Mouse (Mus musculus) liver, embryonic 15.5 days (tissue): Measurements from ENCODE around the gene Tmed10. TPM values are rescaled to one million over a fixed set of nuclear protein-coding genes. Genes with fewer than 3 reads are reported as not detected.

Source experiments
- ATAC-seq: fragments of 200-750 bp; cut with Nextera tagmentation; 2 replicates; pipeline ENCODE4 v1.8.0; 2017; ENCODE audit warnings: moderate number of reproducible peaks, mild to moderate bottlenecking, moderate library complexity; ENCODE audit not compliant: insufficient read depth
- H3K27ac ChIP-seq: fragments of 300-500 bp; sonication (generic); replicated peaks from 2 replicates; pipeline ENCODE4 v1.5.1; 2015; ENCODE audit warnings: mild to moderate bottlenecking, inconsistent platforms
- H3K27me3 ChIP-seq: fragments of 300-500 bp; sonication (generic); 2 replicates; pipeline ENCODE4 v1.6.1; 2015; ENCODE audit warnings: mild to moderate bottlenecking, inconsistent platforms
- H3K36me3 ChIP-seq: fragments of 300-500 bp; sonication (generic); replicated peaks from 2 replicates; pipeline ENCODE4 v1.6.1; 2015; ENCODE audit warnings: moderate library complexity, mild to moderate bottlenecking, inconsistent platforms
- H3K4me1 ChIP-seq: fragments of 300-500 bp; sonication (generic); replicated peaks from 2 replicates; pipeline ENCODE4 v1.6.1; 2015; ENCODE audit warnings: inconsistent platforms
- H3K4me2 ChIP-seq: fragments of 300-500 bp; sonication (generic); 2 replicates; pipeline ENCODE4 v1.6.1; 2015; ENCODE audit warnings: moderate library complexity, mild to moderate bottlenecking, inconsistent platforms
- H3K4me3 ChIP-seq: fragments of 300-500 bp; sonication (generic); replicated peaks from 2 replicates; pipeline ENCODE4 v1.5.1; 2015; ENCODE audit warnings: mild to moderate bottlenecking, inconsistent platforms
- H3K9ac ChIP-seq: fragments of 300-500 bp; sonication (generic); 2 replicates; pipeline ENCODE4 v1.6.1; 2015; ENCODE audit warnings: moderate library complexity, mild to moderate bottlenecking, inconsistent platforms
- H3K9me3 ChIP-seq: fragments of 300-500 bp; sonication (generic); replicated peaks from 2 replicates; pipeline ENCODE4 v1.6.1; 2016; ENCODE audit warnings: inconsistent platforms
- WGBS: fragments of 180-500 bp; shearing (Covaris S2); methylation state at CpG from one replicate; pipeline ENCODE4 v1.1.7; 2015; ENCODE audit warnings: mixed read lengths; ENCODE audit not compliant: insufficient replicate concordance; 5-methylcytosine and 5-hydroxymethylcytosine counted together
- polyA plus RNA-seq: library from polyadenylated mRNA; unstranded; fragments of >200 nt; fragmentation: Nextera tagmentation; extraction: Ambion mirVana; gene quantifications from 2 replicates; pipeline ENCODE4 v1.2.1, GENCODE M21; 2015

Tmed10 gene
- polyA plus RNA-seq, 1 experiment from 2014 or later: 163 TPM

DNA sequence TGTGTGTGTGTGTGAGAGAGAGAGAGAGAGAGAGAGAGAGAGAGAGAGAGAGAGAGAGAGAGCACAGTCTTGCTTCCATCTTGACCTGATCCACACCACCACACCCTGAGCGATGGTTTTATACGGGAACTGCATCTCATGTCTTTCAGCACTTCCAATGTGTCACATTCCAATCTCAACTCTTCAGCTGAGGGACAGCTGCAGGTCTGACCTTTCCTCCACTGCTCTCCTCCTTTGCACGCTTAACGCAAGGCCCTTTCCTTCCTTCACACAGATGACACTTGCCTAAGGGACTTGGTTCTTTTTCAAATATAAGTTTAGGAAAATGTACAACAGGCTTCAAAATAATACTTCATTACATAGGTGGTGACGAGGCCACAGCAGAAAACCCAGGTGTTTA lies 18.9 kb upstream of the Tmed10 start:
- ATAC-seq: no peak
- Histone ChIP-seq H3K9me3 (no peaks in the 10 kb centered on the region), H3K9ac (no peak overlapping the region), H3K27ac (peak overlapping the region; percentile 62), H3K4me3 (no peak overlapping the region), H3K27me3 (peaks cover 9% of the 10 kb centered on the region; the same call in 1 of the 2 replicates), H3K4me2 (peak overlapping the region; percentile 18; the same call in 1 of the 2 replicates), H3K36me3 (no peaks in the 10 kb centered on the region), H3K4me1 (peaks cover 17% of the 10 kb centered on the region)
- 73% methylated on average over 5 of the region's 5 CpGs for WGBS

DNA sequence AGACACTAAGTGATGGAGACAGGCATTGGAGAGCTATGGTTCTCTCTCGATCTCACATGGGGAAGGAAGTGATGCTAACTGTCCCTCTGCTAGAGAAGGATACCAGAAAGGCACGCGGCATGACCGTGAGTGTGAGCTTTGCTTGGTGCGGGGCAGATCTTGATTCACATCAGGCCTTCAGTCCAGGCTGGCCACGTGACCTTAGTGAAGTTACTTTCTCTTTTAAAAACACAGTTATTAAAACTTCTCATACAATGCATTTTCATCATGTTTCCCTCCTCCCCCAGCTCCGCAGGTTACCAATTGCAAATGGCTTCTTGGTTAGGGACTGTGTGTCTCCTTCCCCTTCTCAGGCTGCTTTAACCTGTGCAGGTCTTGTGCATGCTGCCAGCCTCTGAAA lies 16.5 kb upstream of the Tmed10 start:
- Histone ChIP-seq H3K9ac (no peak overlapping the region), H3K4me3 (no peak overlapping the region), H3K4me2 (no peak overlapping the region), H3K27ac (no peak overlapping the region), H3K36me3 (no peaks in the 10 kb centered on the region), H3K9me3 (no peaks in the 10 kb centered on the region), H3K4me1 (peaks cover 22% of the 10 kb centered on the region), H3K27me3 (peaks cover 7% of the 10 kb centered on the region; the same call in 1 of the 2 replicates)
- ATAC-seq: no peak
- WGBS: 58% methylated on average over 7 of the region's 7 CpGs

DNA sequence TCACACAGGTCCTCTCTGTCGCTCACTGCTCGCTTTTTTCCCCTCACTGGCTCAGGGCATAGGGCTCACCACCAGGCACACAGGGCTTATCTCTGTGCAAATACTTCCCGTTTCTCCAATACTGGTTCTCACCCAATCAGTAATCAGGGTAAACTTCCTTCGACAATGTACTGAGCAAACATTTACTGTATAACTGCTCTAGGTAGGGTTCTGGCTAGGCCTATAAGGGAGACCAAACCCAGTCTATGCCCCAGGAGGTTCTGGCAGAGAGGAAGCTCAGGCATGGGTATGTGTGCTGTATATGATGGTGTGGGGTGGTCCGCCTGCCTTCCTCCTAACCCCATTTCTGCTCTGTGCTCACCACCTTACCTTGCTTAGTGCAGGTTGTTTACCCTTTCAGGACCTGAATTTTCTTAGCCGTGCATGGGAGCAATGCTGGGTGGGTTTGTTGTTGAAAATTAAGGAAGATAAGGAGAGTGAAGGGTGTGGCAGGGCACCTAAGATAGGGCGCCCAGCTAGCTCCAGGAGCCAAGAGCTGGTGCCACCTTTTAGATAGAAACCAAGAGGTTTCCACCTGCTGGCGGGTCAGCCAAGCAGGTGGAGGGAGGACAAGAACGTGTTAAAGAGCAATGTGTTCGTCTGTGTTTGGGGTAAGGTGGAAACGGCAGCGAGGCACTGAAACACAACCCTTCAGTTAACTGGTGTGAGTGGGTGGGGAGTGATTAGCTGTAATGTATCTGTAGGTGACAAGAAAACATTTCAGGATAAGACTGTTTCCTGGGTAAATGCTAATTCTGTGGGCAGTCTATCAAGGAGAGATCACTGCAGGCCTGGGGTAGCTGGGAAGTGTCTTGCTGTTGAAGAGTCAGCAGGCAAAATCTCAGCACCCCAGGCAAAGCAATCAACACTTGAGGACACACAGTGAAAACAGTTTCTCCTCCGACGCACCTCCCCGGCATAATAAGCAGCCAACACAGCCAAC lies 14.8 kb upstream of the Tmed10 start:
- H3K27ac ChIP-seq: peak overlapping the region; percentile 57
- H3K4me1 ChIP-seq: peaks cover 30% of the 10 kb centered on the region
- peak overlapping the region; percentile 57 for H3K4me2 ChIP-seq
- WGBS: 10% methylated on average over 15 of the region's 15 CpGs
- no peaks in the 10 kb centered on the region for H3K36me3 ChIP-seq
- H3K9me3 ChIP-seq: no peaks in the 10 kb centered on the region
- ATAC-seq: peak; percentile 68
- H3K27me3 ChIP-seq: peaks cover 15% of the 10 kb centered on the region
- peak overlapping the region; percentile 14; the same call in 1 of the 2 replicates for H3K4me3 ChIP-seq
- H3K9ac ChIP-seq: no peak overlapping the region; the same call in 1 of the 2 replicates

DNA sequence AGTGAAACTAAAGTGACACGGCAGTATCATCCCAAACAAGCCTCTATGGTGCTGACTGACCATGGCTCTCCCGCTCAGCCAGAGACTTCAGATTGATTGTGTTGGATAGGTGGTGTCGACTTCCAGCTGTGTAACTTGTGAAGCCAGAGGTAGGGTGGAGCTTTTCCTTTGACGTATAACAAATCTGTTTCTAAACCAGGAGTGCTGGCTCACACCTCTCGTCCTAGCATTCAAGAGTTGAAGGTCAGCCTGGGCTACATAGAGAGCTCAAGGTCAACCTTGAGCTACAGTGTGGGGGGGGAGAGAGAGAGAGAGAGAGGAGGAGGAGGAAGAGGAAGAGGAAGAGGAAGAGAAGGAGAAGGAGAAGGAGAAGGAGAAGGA lies 11.3 kb upstream of the Tmed10 start:
- H3K4me2 ChIP-seq: no peak overlapping the region
- no peak overlapping the region for H3K4me3 ChIP-seq
- H3K9me3 ChIP-seq: no peaks in the 10 kb centered on the region
- H3K27me3 ChIP-seq: peaks cover 12% of the 10 kb centered on the region; the same call in 1 of the 2 replicates
- WGBS: 43% methylated on average over 5 of the region's 5 CpGs
- no peak overlapping the region for H3K9ac ChIP-seq
- ATAC-seq: no peak
- peaks cover 43% of the 10 kb centered on the region for H3K4me1 ChIP-seq
- no peaks in the 10 kb centered on the region for H3K36me3 ChIP-seq
- no peak overlapping the region for H3K27ac ChIP-seq

DNA sequence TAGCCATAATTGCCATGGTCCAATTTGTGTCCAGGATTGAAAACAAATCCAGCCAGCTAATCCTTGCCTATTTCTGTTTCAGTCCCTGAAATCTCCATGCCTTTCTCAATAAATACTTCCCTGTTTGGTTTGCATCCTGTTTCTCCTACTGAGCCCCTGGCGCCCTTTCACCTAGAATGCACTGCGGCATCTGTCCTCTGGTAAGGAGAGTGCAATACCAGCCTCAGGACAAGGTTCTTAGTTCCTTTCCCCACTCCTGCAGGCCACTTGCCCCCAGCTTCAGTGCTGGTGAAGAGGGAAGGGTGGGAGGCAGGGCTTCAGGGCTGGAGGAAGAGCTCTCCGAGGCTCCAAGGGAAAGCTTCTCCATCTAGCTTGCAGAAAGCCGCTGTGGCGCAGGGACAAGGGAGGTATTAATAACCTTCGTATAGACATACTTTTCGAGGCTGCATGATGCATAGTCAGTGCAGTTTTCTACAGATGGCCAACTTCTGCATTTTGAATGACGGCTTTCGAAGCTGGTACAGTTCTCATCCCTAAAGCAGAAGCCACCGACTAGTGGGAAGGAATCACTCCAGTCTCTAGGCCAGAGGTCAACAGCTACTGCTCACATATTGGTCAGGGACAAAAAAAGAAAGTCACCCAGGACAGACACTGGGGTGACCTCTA lies 10.8 kb upstream of the Tmed10 start:
- peaks cover 44% of the 10 kb centered on the region for H3K4me1 ChIP-seq
- WGBS: 25% methylated on average over 10 of the region's 10 CpGs
- no peak for ATAC-seq
- H3K4me2 ChIP-seq: peak overlapping the region; percentile 28
- no peaks in the 10 kb centered on the region for H3K36me3 ChIP-seq
- H3K9ac ChIP-seq: no peak overlapping the region
- no peaks in the 10 kb centered on the region for H3K9me3 ChIP-seq
- H3K27me3 ChIP-seq: peaks cover 12% of the 10 kb centered on the region; the same call in 1 of the 2 replicates
- H3K4me3 ChIP-seq: no peak overlapping the region
- 0 out of 2 replicates have a peak overlapping the region, but pooled peaks have one; percentile 51 for H3K27ac ChIP-seq

DNA sequence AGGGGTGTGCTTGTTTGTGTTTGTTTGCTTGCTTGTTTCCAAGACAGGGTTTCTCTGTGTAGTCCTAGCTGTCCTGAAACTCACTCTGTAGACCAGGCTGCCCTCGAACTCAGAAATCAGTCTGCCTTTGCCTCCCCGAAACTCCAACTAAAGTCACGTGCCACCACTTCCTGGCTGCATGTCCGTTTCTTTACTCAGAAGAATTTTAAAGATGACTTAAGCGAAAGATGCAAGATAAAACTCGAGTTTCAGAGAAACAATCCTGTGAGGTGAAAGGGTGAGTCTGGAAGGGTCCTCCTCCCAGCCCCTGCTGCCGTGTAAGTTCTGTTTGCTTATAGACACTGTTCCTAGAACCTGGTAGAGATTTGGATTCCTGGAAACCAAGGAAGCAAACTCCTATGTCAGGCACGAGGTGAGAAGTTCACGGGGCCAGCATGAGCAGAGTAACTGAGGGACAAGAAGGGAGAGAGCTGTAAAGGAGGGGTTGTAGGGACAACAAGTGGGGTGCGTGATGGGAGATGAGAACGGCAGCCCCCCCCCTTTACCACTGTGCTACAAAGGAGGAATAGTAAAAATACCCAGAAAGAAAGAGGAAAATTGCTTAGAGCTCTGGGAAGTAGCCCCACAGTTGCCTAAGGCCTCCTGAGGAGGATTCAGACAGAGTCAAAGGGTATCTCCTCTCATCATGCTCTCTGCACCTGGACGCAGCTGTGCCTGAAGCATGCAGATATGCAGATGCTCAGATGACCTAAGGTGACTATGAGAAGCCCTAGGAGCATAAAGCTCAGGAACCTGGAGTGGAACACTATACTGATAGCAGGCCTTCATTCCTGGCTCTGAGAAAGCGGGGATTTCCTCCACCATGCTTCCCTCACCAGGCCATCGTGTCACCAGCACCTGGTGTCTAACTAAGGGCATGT lies 8.4 kb upstream of the Tmed10 start:
- WGBS: 38% methylated on average over 14 of the region's 14 CpGs
- no peak for ATAC-seq

DNA sequence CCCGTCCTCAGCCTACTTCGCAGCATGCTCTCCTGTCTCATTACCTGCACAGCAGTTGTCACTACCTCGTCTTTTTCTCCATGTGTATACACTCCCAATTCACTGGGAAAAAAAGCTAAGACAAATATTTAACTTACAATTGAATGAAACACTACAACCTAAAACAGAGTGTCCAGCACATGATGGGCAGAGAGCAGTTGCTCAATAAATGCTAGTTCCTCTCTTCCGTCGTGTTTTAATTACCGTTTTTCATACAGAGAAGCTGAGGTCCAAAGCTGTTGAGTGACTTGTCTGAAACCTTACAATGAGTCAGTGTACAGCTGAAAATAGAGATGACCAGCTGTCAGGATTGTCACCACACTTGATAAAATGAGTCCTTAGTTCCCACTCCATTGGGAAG lies 6.9 kb upstream of the Tmed10 start:
- Histone ChIP-seq H3K27me3 (peaks cover 12% of the 10 kb centered on the region; the same call in 1 of the 2 replicates), H3K9me3 (no peaks in the 10 kb centered on the region), H3K4me1 (peaks cover 24% of the 10 kb centered on the region), H3K27ac (no peak overlapping the region), H3K9ac (no peak overlapping the region), H3K4me2 (no peak overlapping the region), H3K36me3 (no peaks in the 10 kb centered on the region), H3K4me3 (no peak overlapping the region)
- ATAC-seq: no peak
- WGBS: 67% methylated on average over 6 of the region's 6 CpGs

More for the DNA sequence above, 8.4 kb upstream of the Tmed10 start:
- H3K9ac ChIP-seq: no peak overlapping the region
- H3K27me3 ChIP-seq: peaks cover 12% of the 10 kb centered on the region; the same call in 1 of the 2 replicates
- no peak overlapping the region for H3K27ac ChIP-seq
- H3K36me3 ChIP-seq: no peaks in the 10 kb centered on the region
- peaks cover 24% of the 10 kb centered on the region for H3K4me1 ChIP-seq
- no peak overlapping the region for H3K4me3 ChIP-seq
- H3K9me3 ChIP-seq: no peaks in the 10 kb centered on the region
- no peak overlapping the region for H3K4me2 ChIP-seq

DNA sequence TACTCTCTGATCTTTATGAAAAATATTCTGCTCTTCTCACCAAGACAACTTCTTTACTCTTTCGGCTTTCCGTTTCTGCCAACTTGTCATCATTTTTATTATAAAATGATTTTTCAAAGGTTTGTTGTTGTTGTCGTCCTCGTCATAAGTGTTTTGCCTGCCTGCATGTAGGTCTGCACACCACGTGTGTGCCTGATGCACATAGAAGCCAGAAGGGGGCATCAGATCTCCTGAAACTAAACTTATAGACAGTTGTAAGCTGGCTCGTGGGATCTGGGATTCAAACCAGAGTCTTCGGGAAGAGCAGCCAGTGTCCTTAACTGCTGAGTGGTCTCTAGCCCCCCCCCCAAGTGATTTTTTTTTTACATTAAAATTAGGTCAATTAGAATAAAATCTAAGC lies 6.3 kb upstream of the Tmed10 start:
- peaks cover 23% of the 10 kb centered on the region for H3K4me1 ChIP-seq
- no peak overlapping the region for H3K4me2 ChIP-seq
- H3K36me3 ChIP-seq: no peaks in the 10 kb centered on the region
- WGBS: 60% methylated on average over 7 of the region's 7 CpGs
- ATAC-seq: no peak
- H3K4me3 ChIP-seq: no peak overlapping the region
- H3K27ac ChIP-seq: no peak overlapping the region
- no peaks in the 10 kb centered on the region for H3K9me3 ChIP-seq
- peaks cover 12% of the 10 kb centered on the region; the same call in 1 of the 2 replicates for H3K27me3 ChIP-seq
- no peak overlapping the region for H3K9ac ChIP-seq

DNA sequence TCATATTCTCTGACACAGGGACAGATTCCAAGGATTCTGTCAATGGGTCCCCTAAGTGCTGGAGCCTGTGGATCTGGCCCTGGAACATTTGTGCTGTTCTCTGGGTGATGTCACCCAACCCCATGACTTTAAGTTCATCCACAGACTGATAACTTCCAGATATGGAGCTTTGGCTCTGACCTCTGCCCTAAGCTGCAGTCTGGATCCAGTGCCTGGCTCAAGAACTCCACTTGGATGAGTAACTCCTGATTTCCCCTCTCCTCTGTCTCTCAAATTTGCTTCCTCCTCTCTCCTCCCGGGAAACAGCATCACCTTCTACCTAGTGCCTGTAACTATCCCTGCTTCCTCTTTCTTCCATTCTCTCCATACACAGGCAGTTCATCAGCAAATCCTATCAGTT lies 5.7 kb upstream of the Tmed10 start:
- H3K9me3 ChIP-seq: no peaks in the 10 kb centered on the region
- WGBS: 45% methylated on average over 1 of the region's 1 CpGs
- no peak overlapping the region for H3K4me2 ChIP-seq
- ATAC-seq: no peak
- no peaks in the 10 kb centered on the region for H3K36me3 ChIP-seq
- H3K27me3 ChIP-seq: peaks cover 5% of the 10 kb centered on the region; the same call in 1 of the 2 replicates
- H3K27ac ChIP-seq: no peak overlapping the region
- H3K9ac ChIP-seq: no peak overlapping the region
- H3K4me1 ChIP-seq: peaks cover 22% of the 10 kb centered on the region
- H3K4me3 ChIP-seq: no peak overlapping the region

DNA sequence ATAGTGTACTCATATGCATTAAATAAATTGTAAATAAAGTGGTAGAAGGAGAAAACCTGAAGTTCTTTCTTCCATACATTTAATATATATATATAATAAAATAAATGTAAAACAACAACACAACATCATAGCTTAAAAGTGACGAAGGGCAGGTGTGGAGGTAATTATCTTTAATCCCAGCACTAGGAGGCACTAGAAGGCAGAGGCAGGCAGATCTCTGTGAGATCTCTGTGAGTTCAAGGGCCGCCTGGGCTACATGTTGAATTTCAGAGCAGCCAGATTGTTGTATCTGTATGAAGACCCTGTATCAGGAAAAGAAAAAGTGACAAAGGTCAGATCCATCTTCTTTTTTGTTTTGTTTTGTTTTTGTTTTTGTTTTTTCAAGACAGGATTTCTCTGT lies 3.6 kb upstream of the Tmed10 start:
- WGBS: 62% methylated on average over 2 of the region's 2 CpGs
- Histone ChIP-seq H3K4me2 (no peak overlapping the region), H3K27ac (no peak overlapping the region), H3K4me1 (peaks cover 27% of the 10 kb centered on the region), H3K9me3 (no peaks in the 10 kb centered on the region), H3K27me3 (no peaks in the 10 kb centered on the region), H3K4me3 (no peak overlapping the region), H3K9ac (no peak overlapping the region), H3K36me3 (no peaks in the 10 kb centered on the region)
- no peak for ATAC-seq
